Mouse (Mus musculus) CD4-positive, CD25-positive, alpha-beta regulatory T cell, adult 4 months (primary cell): ENCODE data around the gene Hspa1b. TPM values are rescaled to one million over a fixed set of nuclear protein-coding genes. Genes with fewer than 3 reads are reported as not detected.

Experiments
- ATAC-seq: one replicate; pipeline ENCODE4 v1.8.0; 2017
- polyA plus RNA-seq, 2 experiments: library from polyadenylated mRNA; unstranded; fragments of 100-300 nt; shearing (Covaris generic); gene quantifications; one replicate each; pipeline ENCODE4 v1.2.1; 2017

Gene Hspa1b
- polyA plus RNA-seq, 2 experiments from 2014 or later, result 0.84 to 3.7 TPM

- ATAC-seq, result no peak
These were observed 31.6 kb downstream of the Hspa1b start for GRCm38 (mm10) chr17:34927306-34928019.

GRCm38 (mm10) chr17:34924258-34924657, 34.8 kb downstream of the Hspa1b start:
- ATAC-seq, result no peak

GRCm38 (mm10) chr17:34922939-34923338, 36.1 kb downstream of the Hspa1b start:
- ATAC-seq, result no peak

- no peak for ATAC-seq
These were observed 41.9 kb downstream of the Hspa1b start for GRCm38 (mm10) chr17:34917188-34917587.

- ATAC-seq, result no peak
These were observed 42.7 kb downstream of the Hspa1b start for GRCm38 (mm10) chr17:34916316-34916715.

GRCm38 (mm10) chr17:34915410-34915831, 43.6 kb downstream of the Hspa1b start:
- no peak for ATAC-seq

- ATAC-seq, result no peak
These were observed 44.9 kb downstream of the Hspa1b start, which contains the start of gene Slc44a4 for GRCm38 (mm10) chr17:34913930-34914665. Gene Slc44a4 (plus strand): TSS chr17:34914466.

- peak; percentile 89 for ATAC-seq
These were observed 47.1 kb downstream of the Hspa1b start for GRCm38 (mm10) chr17:34911945-34912351.

- no peak for ATAC-seq
These were observed 48.1 kb downstream of the Hspa1b start for GRCm38 (mm10) chr17:34910982-34911381.

Other genes starting within 250 kb of the Hspa1b start
- not detected for gene C4b, start 215.4 kb downstream of the Hspa1b start, polyA plus RNA-seq
- not detected for gene Cyp21a1, start 154.7 kb downstream of the Hspa1b start, polyA plus RNA-seq
- 10 to 100 TPM; 24.4 to 46.0 TPM for gene Stk19, start 122.3 kb downstream of the Hspa1b start, polyA plus RNA-seq
- gene Dxo, start 122.2 kb downstream of the Hspa1b start, polyA plus RNA-seq, result 10 to 100 TPM; 28.8 to 33.4 TPM
- 10 to 100 TPM; 26.8 to 44.1 TPM for gene Skiv2l, start 109.0 kb downstream of the Hspa1b start, polyA plus RNA-seq
- 10 to 100 TPM; 33.2 to 44.8 TPM for gene Nelfe, start 108.8 kb downstream of the Hspa1b start, polyA plus RNA-seq
- under 1 TPM; 0.27 to 0.61 TPM for gene Cfb, start 96.7 kb downstream of the Hspa1b start, polyA plus RNA-seq
- not detected for gene Zbtb12, start 79.8 kb downstream of the Hspa1b start, polyA plus RNA-seq
- not detected for gene Gm20547, start 77.2 kb downstream of the Hspa1b start, polyA plus RNA-seq
- 1 to 10 TPM; 1.1 to 2.5 TPM for gene C2, start 61.0 kb downstream of the Hspa1b start, polyA plus RNA-seq
- 10 to 100 TPM; 21.8 to 30.5 TPM for gene Ehmt2, start 60.8 kb downstream of the Hspa1b start, polyA plus RNA-seq
- not detected for gene Slc44a4, start 44.8 kb downstream of the Hspa1b start, polyA plus RNA-seq
- 10 to 100 TPM; 32.5 to 40.6 TPM for gene Neu1, start 28.0 kb downstream of the Hspa1b start, polyA plus RNA-seq
- 1 to 10 TPM in 1 of 2 experiments, not detected in 1; 3.1 TPM for gene Gm20481, start 10.7 kb upstream of the Hspa1b start, polyA plus RNA-seq
- 1 to 10 TPM in 1 of 2 experiments, not detected in 1; 1.1 TPM for gene Hspa1a, start 12.9 kb upstream of the Hspa1b start, polyA plus RNA-seq
- 1 to 10 TPM in 1 of 2 experiments, under 1 TPM in 1; 0.17 to 1.3 TPM for gene Hspa1l, start 13.5 kb upstream of the Hspa1b start, polyA plus RNA-seq
- gene Lsm2, start 22.6 kb upstream of the Hspa1b start, polyA plus RNA-seq, result 10 to 100 TPM; 51.4 to 54.8 TPM
- gene Vars, start 41.7 kb upstream of the Hspa1b start, polyA plus RNA-seq, result 10 to 100 TPM; 28.4 to 31.6 TPM
- under 1 TPM; 0.12 to 0.14 TPM for gene Vwa7, start 57.3 kb upstream of the Hspa1b start, polyA plus RNA-seq
- gene Sapcd1, start 68.8 kb upstream of the Hspa1b start, polyA plus RNA-seq, result 1 to 10 TPM; 2.7 to 2.8 TPM
- gene Msh5, start 87.5 kb upstream of the Hspa1b start, polyA plus RNA-seq, result 1 to 10 TPM; 1.8 to 2.5 TPM
- 100 to 1,000 TPM; 490 to 619 TPM for gene Clic1, start 90.7 kb upstream of the Hspa1b start, polyA plus RNA-seq
- gene Ddah2, start 99.8 kb upstream of the Hspa1b start, polyA plus RNA-seq, result 1 to 10 TPM; 1.1 to 6.3 TPM
- not detected for gene Ly6g6c, start 106.2 kb upstream of the Hspa1b start, polyA plus RNA-seq
- not detected for gene Mpig6b, start 106.9 kb upstream of the Hspa1b start, polyA plus RNA-seq
- gene Ly6g6e, start 117.7 kb upstream of the Hspa1b start, polyA plus RNA-seq, result not detected
- gene Ly6g6d, start 118.8 kb upstream of the Hspa1b start, polyA plus RNA-seq, result not detected
- gene Ly6g6f, start 126.4 kb upstream of the Hspa1b start, polyA plus RNA-seq, result not detected
- gene Abhd16a, start 130.0 kb upstream of the Hspa1b start, polyA plus RNA-seq, result 10 to 100 TPM; 23.5 to 27.2 TPM
- not detected for gene Ly6g5c, start 149.0 kb upstream of the Hspa1b start, polyA plus RNA-seq
- 1 to 10 TPM; 2.5 to 2.8 TPM for gene Ly6g5b, start 156.2 kb upstream of the Hspa1b start, polyA plus RNA-seq
- 10 to 100 TPM; 80.4 to 86.0 TPM for gene Gpank1, start 162.2 kb upstream of the Hspa1b start, polyA plus RNA-seq
- gene Csnk2b, start 162.8 kb upstream of the Hspa1b start, polyA plus RNA-seq, result 100 to 1,000 TPM; 243 to 284 TPM
- 10 to 100 TPM; 24.2 to 33.4 TPM for gene D17H6S53E, start 167.1 kb upstream of the Hspa1b start, polyA plus RNA-seq
- under 1 TPM in 1 of 2 experiments, not detected in 1; 0.32 TPM for gene Apom, start 172.8 kb upstream of the Hspa1b start, polyA plus RNA-seq
- gene Bag6, start 175.9 kb upstream of the Hspa1b start, polyA plus RNA-seq, result 10 to 100 TPM; 16.9 to 31.5 TPM
- 10 to 100 TPM; 43.0 to 75.1 TPM for gene Prrc2a, start 205.7 kb upstream of the Hspa1b start, polyA plus RNA-seq
- gene Aif1, start 216.8 kb upstream of the Hspa1b start, polyA plus RNA-seq, result 1 to 10 TPM; 1.8 to 3.7 TPM
- gene Lst1, start 229.2 kb upstream of the Hspa1b start, polyA plus RNA-seq, result 10 to 100 TPM in 1 of 2 experiments, 1 to 10 TPM in 1; 7.3 to 10.0 TPM
- 100 to 1,000 TPM; 154 to 344 TPM for gene Ltb, start 235.2 kb upstream of the Hspa1b start, polyA plus RNA-seq
- gene Tnf, start 242.8 kb upstream of the Hspa1b start, polyA plus RNA-seq, result 10 to 100 TPM; 15.3 to 23.5 TPM
- gene Lta, start 246.1 kb upstream of the Hspa1b start, polyA plus RNA-seq, result 10 to 100 TPM; 82.7 to 99.0 TPM